8 mouse cellular contexts compared by ENCODE assay signal in genomic region chr12:28589090-28589868, GRCm38 (mm10). TPM values are rescaled to one million over a fixed set of nuclear protein-coding genes. Genes with fewer than 3 reads are reported as not detected.
DNase-seq lines count a peak whose midpoint lies in the region; ATAC-seq and TF ChIP-seq lines count a peak whose summit lies in the region.

No protein-coding gene starts in this region.

- H3K27me3 ChIP-seq in hindbrain, postnatal 0 days (ENCODE audit: insufficient read depth, low read length): no peaks in the 10 kb centered on the region

- H3K4me3 ChIP-seq in hindbrain, postnatal 0 days (ENCODE audit: low read length): peak overlapping the region; percentile 35
- peak overlapping the region; percentile 34 for H3K4me3 ChIP-seq in left cerebral cortex, adult 2 months

- peak overlapping the region; percentile 65 for H3K27ac ChIP-seq in hindbrain, postnatal 0 days
- peak overlapping the region; percentile 87 for H3K27ac ChIP-seq in left cerebral cortex, adult 2 months

- TF ChIP-seq CTCF in hindbrain, postnatal 0 days (IDR thresholded peaks at IDR 0.05; ENCODE audit: low read depth): peak; percentile 94
- TF ChIP-seq CTCF in left cerebral cortex, adult 2 months (IDR thresholded peaks at IDR 0.05): peak; percentile 95

- H3K9me3 ChIP-seq in hindbrain, postnatal 0 days (ENCODE audit: low read length): no peaks in the 10 kb centered on the region

- peak; percentile 70 to 90 for DNase-seq in cerebellum, postnatal 4 days (ENCODE audit: low spot score in 2 of 2)
- DNase-seq in gastrocnemius, adult 8-10 months (ENCODE audit: low spot score in 2 of 2): peak; percentile 48 to 60
- DNase-seq in hindbrain, postnatal 0 days (ENCODE audit: low spot score): peak; percentile 95
- DNase-seq in left cerebral cortex, adult 2 months (ENCODE audit: extremely low spot score in 1 of 2, low spot score in 2 of 2): peak; percentile 91
- DNase-seq in right cerebral cortex, postnatal 10 days (ENCODE audit: low spot score in 2 of 2): peak; percentile 94 to 95
- DNase-seq in urinary bladder, postnatal 14 days (ENCODE audit: low spot score): peak; percentile 84

- peak overlapping the region; percentile 45 for H3K9ac ChIP-seq in hindbrain, postnatal 0 days (replicated peaks; ENCODE audit: low read length)

- H3K36me3 ChIP-seq in hindbrain, postnatal 0 days (ENCODE audit: insufficient read depth, low read length): no peaks in the 10 kb centered on the region

- intact Hi-C loops in left cerebral cortex, adult 2 months (cut with DNase I): loop anchor here (2.0 to 5.0 kb wide), 7 partner anchors 110 to 1293 kb away; partner anchors contain the start of genes Eipr1, Myt1l and Trappc12

- H3K4me2 ChIP-seq in hindbrain, postnatal 0 days (ENCODE audit: low read depth, low read length): peak overlapping the region; percentile 61

- peak; percentile 84 for ATAC-seq in activated CD4-positive, CD25-positive, alpha-beta regulatory T cell, adult 4 months
- ATAC-seq in hindbrain, postnatal 0 days: peak; percentile 94
- ATAC-seq in megakaryocyte, adult 5-6 weeks (ENCODE audit: poor library complexity, severe bottlenecking): peak; percentile 57

- WGBS in hindbrain, postnatal 0 days: 8% methylated on average over 24 of the region's 24 CpGs

- H3K4me1 ChIP-seq in hindbrain, postnatal 0 days (ENCODE audit: insufficient read depth, low read length): no peaks in the 10 kb centered on the region; the same call in none of the 2 replicates

RNA-seq across cellular contexts. Expression of gene Allc, which starts 7.0 kb away (rescaled TPM):
- polyA plus RNA-seq in activated CD4-positive, CD25-positive, alpha-beta regulatory T cell, adult 4 months (2017; shearing (Covaris generic)): not detected
- not detected for total RNA-seq in gastrocnemius, adult 8-10 months (2022)
- total RNA-seq in hindbrain, postnatal 0 days (2014; rRNA removed): 0.11 TPM in 1 of 2 replicates, not detected in the other
- polyA plus RNA-seq in hindbrain, postnatal 0 days (2015; fragmentation: Nextera tagmentation; extraction: Ambion mirVana): 0.24 TPM in 1 of 2 replicates, not detected in the other
- total RNA-seq in left cerebral cortex, adult 2 months (2021): 1 to 10 TPM in 1 of 2 experiments, under 1 TPM in 1; 1.00 to 1.2 TPM
- not detected in 2 replicates for total RNA-seq in megakaryocyte, adult 5-6 weeks (2015)
- not detected in 2 replicates for total RNA-seq in megakaryocyte, adult 5-6 weeks (2017)

RNA-seq across cellular contexts. Expression of gene Colec11, which starts 33.9 kb away (rescaled TPM):
- under 1 TPM in 1 of 2 experiments, not detected in 1; 0.34 TPM for polyA plus RNA-seq in activated CD4-positive, CD25-positive, alpha-beta regulatory T cell, adult 4 months (2017; shearing (Covaris generic))
- under 1 TPM in 3 of 4 experiments, not detected in 1; 0.29 to 0.46 (median 0.34) TPM for total RNA-seq in gastrocnemius, adult 8-10 months (2022)
- total RNA-seq in hindbrain, postnatal 0 days (2014; rRNA removed): 1.2 TPM in 1 of 2 replicates, not detected in the other
- polyA plus RNA-seq in hindbrain, postnatal 0 days (2015; fragmentation: Nextera tagmentation; extraction: Ambion mirVana): 1.4 TPM in 2 replicates
- total RNA-seq in left cerebral cortex, adult 2 months (2021): under 1 TPM; 0.63 to 0.65 TPM
- 0.25 TPM in 1 of 2 replicates, not detected in the other for total RNA-seq in megakaryocyte, adult 5-6 weeks (2015)
- total RNA-seq in megakaryocyte, adult 5-6 weeks (2017): 0.92 TPM in 1 of 2 replicates, not detected in the other

RNA-seq across cellular contexts. Expression of gene Dcdc2c, which starts 37.1 kb away (rescaled TPM):
- not detected for polyA plus RNA-seq in activated CD4-positive, CD25-positive, alpha-beta regulatory T cell, adult 4 months (2017; shearing (Covaris generic))
- not detected for total RNA-seq in gastrocnemius, adult 8-10 months (2022)
- not detected in 2 replicates for total RNA-seq in hindbrain, postnatal 0 days (2014; rRNA removed)
- polyA plus RNA-seq in hindbrain, postnatal 0 days (2015; fragmentation: Nextera tagmentation; extraction: Ambion mirVana): 0.10 TPM in 1 of 2 replicates, not detected in the other
- 1 to 10 TPM in 1 of 2 experiments, under 1 TPM in 1; 0.97 to 1.1 TPM for total RNA-seq in left cerebral cortex, adult 2 months (2021)
- not detected in 2 replicates for total RNA-seq in megakaryocyte, adult 5-6 weeks (2015)
- total RNA-seq in megakaryocyte, adult 5-6 weeks (2017): 0.45 TPM in 1 of 2 replicates, not detected in the other

RNA-seq across cellular contexts. Expression of gene Rps7, which starts 46.5 kb away (rescaled TPM):
- 1,000 to 10,000 TPM; 1,659 to 2,490 TPM for polyA plus RNA-seq in activated CD4-positive, CD25-positive, alpha-beta regulatory T cell, adult 4 months (2017; shearing (Covaris generic))
- 100 to 1,000 TPM; 161 to 241 (median 222) TPM for total RNA-seq in gastrocnemius, adult 8-10 months (2022)
- total RNA-seq in hindbrain, postnatal 0 days (2014; rRNA removed): 609 and 851 TPM in 2 replicates
- polyA plus RNA-seq in hindbrain, postnatal 0 days (2015; fragmentation: Nextera tagmentation; extraction: Ambion mirVana): 533 and 549 TPM in 2 replicates
- total RNA-seq in left cerebral cortex, adult 2 months (2021): 100 to 1,000 TPM; 246 to 270 TPM
- 1,498 and 1,642 TPM in 2 replicates for total RNA-seq in megakaryocyte, adult 5-6 weeks (2015)
- 2,690 and 2,962 TPM in 2 replicates for total RNA-seq in megakaryocyte, adult 5-6 weeks (2017)

Comparison
In these comparisons a context has a peak if more than half of its experiments do, and no peak if none do; other contexts are left out.
1. Peak in every context shown above with its lines: DNase-seq, ATAC-seq, H3K4me3 ChIP-seq and H3K27ac ChIP-seq.